Comparison of ENCODE assay signal across 20 mouse cellular contexts in the genomic region with DNA sequence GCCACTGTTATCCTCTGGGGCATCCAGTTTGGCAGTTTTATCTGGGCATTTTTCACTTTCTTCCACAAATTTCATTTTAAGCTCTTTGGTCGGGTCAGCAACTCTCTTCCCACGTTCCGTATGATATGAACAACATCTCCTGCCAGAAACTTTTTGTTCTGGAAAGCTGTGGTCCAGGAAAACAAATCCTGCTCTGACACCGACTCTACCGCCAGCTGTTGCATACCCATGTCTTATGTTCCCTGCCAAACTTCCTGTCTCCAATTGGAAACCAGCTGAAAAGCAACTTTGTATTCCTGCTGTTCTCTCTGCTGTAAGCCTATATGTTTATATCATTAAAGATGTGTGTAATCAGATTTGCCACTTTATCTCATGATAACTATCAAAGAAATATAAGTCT.
A peak's percentile ranks its signal among the peaks of the same experiment; 100 is the strongest.
DNase-seq lines count a peak whose midpoint lies in the region; ATAC-seq and TF ChIP-seq lines count a peak whose summit lies in the region.
"Had no signal": no experiment of that assay in that cellular context is flagged by ENCODE, and none has a peak within 500 bp of the region (broad histone marks: within the 10 kb centered on the region; RNA-seq: fewer than 3 reads in every experiment).

No protein-coding gene starts in this region.

- H3K4me3 ChIP-seq in embryonic facial prominence, embryonic 14.5 days (ENCODE audit: low read depth, low read length): no peak overlapping the region
- no peak overlapping the region for H3K4me3 ChIP-seq in embryonic facial prominence, embryonic 10.5 days
- no peak overlapping the region for H3K4me3 ChIP-seq in kidney, embryonic 14.5 days (ENCODE audit: low read length)
- H3K4me3 ChIP-seq in heart, postnatal 0 days (ENCODE audit: low read depth, low read length): no peak overlapping the region
- H3K4me3 ChIP-seq in cerebellum, adult 2 months (replicated peaks; ENCODE audit: insufficient read depth, low read depth, low read length): no peak overlapping the region
- H3K4me3 ChIP-seq: erythroblast, embryonic 14.5 days; heart, embryonic 15.5 days; hindbrain, embryonic 15.5 days; limb, embryonic 15.5 days had no signal

- no peak overlapping the region for H3K4me2 ChIP-seq in embryonic facial prominence, embryonic 14.5 days (ENCODE audit: low read depth, low read length)
- H3K4me2 ChIP-seq in kidney, embryonic 14.5 days (replicated peaks; ENCODE audit: low read depth, low read length): no peak overlapping the region
- no peak overlapping the region for H3K4me2 ChIP-seq in heart, postnatal 0 days (ENCODE audit: low read depth, low read length)
- H3K4me2 ChIP-seq: heart, embryonic 15.5 days; hindbrain, embryonic 15.5 days; limb, embryonic 15.5 days had no signal

- TF ChIP-seq EP300 in heart, postnatal 0 days (IDR thresholded peaks at IDR 0.05; ENCODE audit: low read depth): no peak

- H3K27me3 ChIP-seq in embryonic facial prominence, embryonic 14.5 days (replicated peaks; ENCODE audit: control insufficient read depth, insufficient read depth, low read length): no peaks in the 10 kb centered on the region
- H3K27me3 ChIP-seq in embryonic facial prominence, embryonic 10.5 days (replicated peaks; ENCODE audit: low read depth, poor library complexity, severe bottlenecking): no peaks in the 10 kb centered on the region
- no peaks in the 10 kb centered on the region for H3K27me3 ChIP-seq in kidney, embryonic 14.5 days (ENCODE audit: control insufficient read depth, insufficient read depth, low read length)
- no peaks in the 10 kb centered on the region for H3K27me3 ChIP-seq in heart, postnatal 0 days (ENCODE audit: control insufficient read depth, insufficient read depth, low read length)
- H3K27me3 ChIP-seq in cerebellum, adult 2 months (ENCODE audit: control insufficient read depth, insufficient read depth, low read length): no peaks in the 10 kb centered on the region
- H3K27me3 ChIP-seq: heart, embryonic 15.5 days; hindbrain, embryonic 15.5 days; limb, embryonic 15.5 days had no signal

- peak; percentile 52 for DNase-seq in embryonic facial prominence, embryonic 14.5 days (ENCODE audit: low spot score)
- DNase-seq in embryonic facial prominence, embryonic 10.5 days (ENCODE audit: low spot score): no peak
- DNase-seq in kidney, postnatal 10 days: peak; percentile 13
- peak; percentile 5 for DNase-seq in heart, postnatal 0 days (ENCODE audit: low spot score)
- DNase-seq in lung, postnatal 14 days: peak; percentile 22
- DNase-seq in Muller cell, postnatal 12 days (ENCODE audit: inconsistent ontology term): no peak
- DNase-seq in cerebellum, adult 2 months: no peak
- DNase-seq: cerebellum, postnatal 36 days; liver, postnatal 0 days; thymus, postnatal 14 days had no signal

- no peak for TF ChIP-seq POLR2A in cerebellum, adult 2 months (IDR thresholded peaks at IDR 0.05; ENCODE audit: borderline replicate concordance, insufficient read depth, low read length)

- H3K27ac ChIP-seq in embryonic facial prominence, embryonic 14.5 days (replicated peaks; ENCODE audit: low read depth, low read length): no peak overlapping the region
- no peak overlapping the region for H3K27ac ChIP-seq in embryonic facial prominence, embryonic 10.5 days (replicated peaks)
- no peak overlapping the region for H3K27ac ChIP-seq in kidney, embryonic 14.5 days (ENCODE audit: low read depth, low read length)
- H3K27ac ChIP-seq in heart, postnatal 0 days (ENCODE audit: low read depth): no peak overlapping the region
- H3K27ac ChIP-seq in cerebellum, adult 2 months (ENCODE audit: insufficient read depth, low read length): no peak overlapping the region
- H3K27ac ChIP-seq: heart, embryonic 15.5 days; hindbrain, embryonic 15.5 days; limb, embryonic 15.5 days had no signal

- no peak overlapping the region for H3K9ac ChIP-seq in embryonic facial prominence, embryonic 14.5 days (ENCODE audit: low read depth, low read length)
- H3K9ac ChIP-seq in kidney, embryonic 14.5 days (ENCODE audit: low read depth, low read length): no peak overlapping the region
- H3K9ac ChIP-seq in heart, postnatal 0 days (replicated peaks; ENCODE audit: low read depth, low read length): no peak overlapping the region
- H3K9ac ChIP-seq: heart, embryonic 15.5 days; hindbrain, embryonic 15.5 days; limb, embryonic 15.5 days; liver, postnatal 0 days had no signal

- no peaks in the 10 kb centered on the region for H3K36me3 ChIP-seq in embryonic facial prominence, embryonic 14.5 days (ENCODE audit: control insufficient read depth, insufficient read depth, low read length)
- H3K36me3 ChIP-seq in embryonic facial prominence, embryonic 10.5 days (replicated peaks): no peaks in the 10 kb centered on the region
- no peaks in the 10 kb centered on the region for H3K36me3 ChIP-seq in kidney, embryonic 14.5 days (ENCODE audit: control insufficient read depth, insufficient read depth, low read length)
- H3K36me3 ChIP-seq in heart, postnatal 0 days (replicated peaks; ENCODE audit: control insufficient read depth, insufficient read depth, low read length): no peaks in the 10 kb centered on the region
- H3K36me3 ChIP-seq: G1E; heart, embryonic 15.5 days; hindbrain, embryonic 15.5 days; limb, embryonic 15.5 days had no signal

- H3K4me1 ChIP-seq in embryonic facial prominence, embryonic 14.5 days (ENCODE audit: control insufficient read depth, insufficient read depth, low read length): no peaks in the 10 kb centered on the region
- H3K4me1 ChIP-seq in embryonic facial prominence, embryonic 10.5 days: no peaks in the 10 kb centered on the region
- no peaks in the 10 kb centered on the region for H3K4me1 ChIP-seq in kidney, embryonic 14.5 days (ENCODE audit: control insufficient read depth, insufficient read depth, low read length)
- no peaks in the 10 kb centered on the region for H3K4me1 ChIP-seq in heart, postnatal 0 days (ENCODE audit: control insufficient read depth, insufficient read depth)
- H3K4me1 ChIP-seq in cerebellum, adult 2 months (ENCODE audit: control insufficient read depth, insufficient read depth, low read length): no peaks in the 10 kb centered on the region
- H3K4me1 ChIP-seq: heart, embryonic 15.5 days; hindbrain, embryonic 15.5 days; limb, embryonic 15.5 days had no signal

- TF ChIP-seq CTCF in heart, postnatal 0 days (IDR thresholded peaks at IDR 0.05; ENCODE audit: low read depth): no peak
- TF ChIP-seq CTCF in cerebellum, adult 2 months (IDR thresholded peaks at IDR 0.05; ENCODE audit: borderline replicate concordance, insufficient read depth, low read depth, low read length): no peak

- no peak for ATAC-seq in embryonic facial prominence, embryonic 14.5 days (ENCODE audit: low read depth)
- no peak for ATAC-seq in kidney, embryonic 14.5 days (ENCODE audit: low FRiP score, low TSS enrichment)
- ATAC-seq in heart, postnatal 0 days (ENCODE audit: insufficient read depth, low read depth): no peak
- ATAC-seq: CD4-positive, CD25-positive, alpha-beta regulatory T cell, adult 4 months; forebrain, embryonic 14.5 days; intestine, embryonic 16.5 days; liver, postnatal 0 days; midbrain, embryonic 16.5 days had no signal

- WGBS in embryonic facial prominence, embryonic 14.5 days: 74% methylated on average over 5 of the region's 5 CpGs
- 86% methylated on average over 5 of the region's 5 CpGs for WGBS in embryonic facial prominence, embryonic 10.5 days
- WGBS in kidney, embryonic 14.5 days: 77% methylated on average over 5 of the region's 5 CpGs
- WGBS in heart, postnatal 0 days: 60% methylated on average over 5 of the region's 5 CpGs
- 52% methylated on average over 5 of the region's 5 CpGs for WGBS in cerebellum, adult 2 months

- H3K9me3 ChIP-seq in embryonic facial prominence, embryonic 14.5 days (ENCODE audit: control insufficient read depth, low read length): no peaks in the 10 kb centered on the region
- H3K9me3 ChIP-seq in embryonic facial prominence, embryonic 10.5 days: no peaks in the 10 kb centered on the region
- H3K9me3 ChIP-seq in kidney, embryonic 14.5 days (ENCODE audit: control insufficient read depth, low read length): no peaks in the 10 kb centered on the region
- H3K9me3 ChIP-seq in heart, postnatal 0 days (replicated peaks; ENCODE audit: control insufficient read depth, low read length): no peaks in the 10 kb centered on the region
- H3K9me3 ChIP-seq: G1E; heart, embryonic 15.5 days; hindbrain, embryonic 15.5 days; limb, embryonic 15.5 days had no signal

Comparison
In these comparisons a context has a peak if more than half of its experiments do, and no peak if none do; other contexts are left out.
1. DNase-seq: peak in embryonic facial prominence, embryonic 14.5 days (single experiment), kidney, postnatal 10 days (single experiment), heart, postnatal 0 days (single experiment) and lung, postnatal 14 days (single experiment); none in embryonic facial prominence, embryonic 10.5 days (single experiment), Muller cell, postnatal 12 days (single experiment) and cerebellum, adult 2 months (0 of 2).